Mouse (Mus musculus): ENCODE results near the gene Prdm11. TPM values are rescaled to one million over a fixed set of nuclear protein-coding genes. Genes with fewer than 3 reads are reported as not detected.
A peak's percentile ranks its signal among the peaks of the same experiment; 100 is the strongest.

Gene Prdm11
- total RNA-seq, 2 experiments from 2014 or later: 6.3 to 9.6 TPM

DNA sequence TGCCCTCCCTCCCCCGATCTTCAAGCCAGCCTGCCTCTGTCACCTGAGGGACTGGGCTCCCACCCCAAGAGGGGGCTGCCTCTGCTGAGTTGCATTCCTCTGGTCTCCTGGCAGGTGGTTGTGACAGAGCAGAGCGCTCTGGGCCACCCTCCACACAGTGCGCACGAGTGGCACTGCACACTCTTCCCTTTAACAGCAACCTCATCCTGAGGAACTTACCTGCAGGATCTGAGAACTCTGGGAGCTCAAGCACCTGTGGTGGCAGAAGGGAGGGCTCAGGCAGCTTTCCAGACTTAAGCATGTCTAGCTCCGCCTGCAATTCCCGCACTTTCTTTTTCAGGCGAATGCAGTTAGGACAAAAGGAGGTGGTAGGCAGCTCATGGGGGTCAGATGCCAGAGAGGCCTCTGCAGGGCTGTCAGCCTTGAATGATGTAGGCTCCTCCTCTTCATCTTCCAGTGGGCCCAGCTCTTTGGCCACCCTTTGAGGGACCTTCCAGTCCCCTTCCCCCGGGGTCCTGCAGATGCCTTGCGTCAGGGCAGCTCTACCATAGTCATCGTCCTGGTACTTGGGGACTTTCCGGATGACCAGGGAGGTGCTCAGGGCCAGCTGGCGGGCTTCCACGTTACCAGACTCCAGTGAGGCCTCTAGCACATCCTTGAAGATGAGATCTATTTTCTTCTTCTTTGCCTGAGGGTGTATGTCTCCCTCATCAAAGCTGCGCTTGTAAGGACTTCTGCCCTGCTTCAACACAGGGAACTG lies 70.8 kb downstream of the Prdm11 start:
- no peak for ATAC-seq (replicated peaks; ENCODE audit: low FRiP score, low TSS enrichment, poor library complexity, severe bottlenecking)

DNA sequence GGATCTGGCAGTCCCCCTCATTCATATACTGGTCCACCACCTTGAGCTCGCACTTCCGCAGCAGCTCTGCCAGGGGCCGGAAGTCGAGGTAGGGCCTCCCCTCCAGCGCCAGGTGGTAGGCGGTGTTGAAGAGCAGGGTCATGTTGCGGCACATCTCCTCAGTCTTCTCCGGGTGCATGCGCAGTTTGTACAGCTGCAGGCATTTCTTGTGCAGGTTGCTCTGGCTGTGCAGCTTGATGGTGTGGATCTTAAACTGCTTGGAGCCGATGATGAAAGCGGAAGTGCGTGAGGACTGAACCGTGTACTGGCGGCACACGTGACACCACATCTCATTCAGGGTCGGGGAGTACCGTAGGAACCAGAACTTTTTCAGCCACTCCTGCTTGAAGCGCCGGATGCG lies 72.3 kb downstream of the Prdm11 start:
- ATAC-seq (replicated peaks; ENCODE audit: low FRiP score, low TSS enrichment, poor library complexity, severe bottlenecking): no peak

DNA sequence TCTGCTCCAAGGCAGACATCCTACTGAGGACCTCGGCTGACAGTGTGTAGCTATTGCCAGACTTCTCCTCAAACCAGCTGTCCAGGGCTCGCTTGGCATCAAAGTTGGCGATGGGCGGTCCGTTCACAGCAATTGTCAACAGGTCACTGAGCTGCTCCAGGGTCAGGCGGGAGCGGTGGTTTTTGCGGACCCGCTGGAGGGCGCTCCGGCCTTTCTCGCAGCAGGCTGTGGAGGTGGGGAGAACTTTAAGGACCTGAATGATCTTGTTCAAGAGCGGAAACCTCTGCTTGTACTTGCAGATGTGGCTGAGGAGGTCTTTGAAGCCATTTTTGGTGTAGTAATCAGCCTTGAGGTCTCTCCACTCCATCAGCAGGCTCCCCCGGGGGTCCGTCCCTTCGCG lies 73.9 kb downstream of the Prdm11 start:
- no peak for ATAC-seq (replicated peaks; ENCODE audit: low FRiP score, low TSS enrichment, poor library complexity, severe bottlenecking)

DNA sequence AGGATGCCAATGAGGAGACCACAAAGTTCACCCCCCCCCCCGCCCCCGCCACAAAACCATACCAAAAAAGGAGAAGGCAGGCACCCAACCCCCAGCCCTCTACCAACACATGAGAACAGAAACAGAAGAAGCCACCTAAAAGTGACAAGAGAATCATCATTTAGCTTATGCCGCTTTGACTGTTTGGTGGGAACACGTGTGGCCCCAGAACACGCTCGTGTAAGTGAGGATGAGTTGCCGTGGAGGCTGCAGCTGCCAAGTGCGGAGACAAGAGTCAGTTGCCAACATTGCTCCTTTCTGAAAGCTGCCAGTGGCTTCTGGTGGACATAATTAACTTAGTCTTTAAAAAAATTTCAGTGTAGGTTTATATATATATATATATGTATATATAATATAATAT lies 74.4 kb downstream of the Prdm11 start:
- ATAC-seq (replicated peaks; ENCODE audit: low FRiP score, low TSS enrichment, poor library complexity, severe bottlenecking): no peak

DNA sequence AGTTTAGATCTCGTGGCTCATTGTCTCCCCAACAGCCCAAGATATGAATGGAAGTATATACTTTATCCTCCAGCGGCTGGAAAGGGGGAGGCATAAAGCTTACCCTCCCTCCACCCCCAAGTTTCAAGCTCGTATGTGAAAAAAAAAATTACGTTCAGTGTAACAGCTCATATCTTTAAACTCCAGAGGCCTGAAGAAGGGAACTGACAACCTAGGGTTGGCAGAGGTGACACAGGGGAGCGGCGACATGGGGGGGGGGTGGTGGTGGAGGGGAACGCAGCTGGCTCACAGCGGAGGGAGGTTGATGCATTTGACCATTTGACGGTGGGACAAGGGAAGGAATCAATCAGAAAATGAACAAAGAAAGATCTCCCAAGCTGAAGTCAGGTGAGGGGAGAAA lies 74.9 kb downstream of the Prdm11 start:
- ATAC-seq (replicated peaks; ENCODE audit: low FRiP score, low TSS enrichment, poor library complexity, severe bottlenecking): peak; percentile 67

DNA sequence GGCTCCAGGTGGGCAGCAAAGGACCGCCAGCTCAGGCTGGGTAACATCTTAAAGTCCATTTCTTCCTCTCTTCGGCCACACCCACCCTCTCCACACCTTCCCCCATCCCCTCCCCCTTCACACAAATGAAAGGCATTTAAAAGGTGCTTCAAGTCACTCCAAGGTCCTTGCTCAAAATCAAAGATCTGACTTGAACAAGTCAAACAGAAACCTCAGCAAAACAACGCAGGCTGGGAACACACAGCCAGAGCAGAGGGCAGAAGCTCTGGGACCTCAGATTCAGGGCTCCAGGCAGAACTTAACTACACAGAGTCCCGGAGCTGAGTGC lies 78.2 kb downstream of the Prdm11 start:
- no peak for ATAC-seq (replicated peaks; ENCODE audit: low FRiP score, low TSS enrichment, poor library complexity, severe bottlenecking)

DNA sequence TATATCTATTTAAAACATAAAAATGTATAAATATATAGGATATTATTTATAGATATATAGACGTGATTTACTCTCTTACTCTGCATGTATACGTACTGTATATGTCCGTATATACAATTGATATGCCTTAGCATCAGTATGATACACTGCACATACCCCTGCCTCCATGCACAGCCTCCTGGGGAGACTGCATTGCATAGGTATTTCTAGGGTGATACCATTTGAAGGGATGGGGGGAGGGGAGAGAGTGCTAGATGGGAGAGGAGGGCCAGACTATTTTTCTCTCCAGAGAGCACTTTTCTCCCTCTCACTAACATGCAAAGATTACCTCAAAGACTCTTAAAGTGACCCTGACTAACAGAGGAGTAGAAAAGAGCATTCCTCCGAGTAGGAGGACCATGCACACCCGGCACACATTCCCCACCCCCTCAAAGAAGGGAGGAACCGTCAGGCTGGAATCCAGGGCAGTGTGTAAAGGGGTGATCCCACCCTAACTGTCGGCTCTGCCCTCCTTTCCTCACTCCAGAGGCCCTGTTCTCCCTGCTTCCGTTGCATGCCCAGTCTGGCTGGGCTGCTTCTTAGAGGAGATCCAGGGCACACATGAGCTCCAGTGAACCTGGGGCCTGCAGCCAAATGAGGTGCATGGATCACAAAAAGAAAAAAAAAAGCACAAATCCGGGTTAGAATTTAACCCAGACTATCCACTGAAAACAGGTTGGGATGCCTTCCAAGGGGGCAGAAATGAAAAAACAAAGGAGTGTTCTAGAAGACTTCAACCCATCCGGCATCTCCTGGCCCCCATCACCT lies 78.7 kb downstream of the Prdm11 start:
- no peak for ATAC-seq (replicated peaks; ENCODE audit: low FRiP score, low TSS enrichment, poor library complexity, severe bottlenecking)

DNA sequence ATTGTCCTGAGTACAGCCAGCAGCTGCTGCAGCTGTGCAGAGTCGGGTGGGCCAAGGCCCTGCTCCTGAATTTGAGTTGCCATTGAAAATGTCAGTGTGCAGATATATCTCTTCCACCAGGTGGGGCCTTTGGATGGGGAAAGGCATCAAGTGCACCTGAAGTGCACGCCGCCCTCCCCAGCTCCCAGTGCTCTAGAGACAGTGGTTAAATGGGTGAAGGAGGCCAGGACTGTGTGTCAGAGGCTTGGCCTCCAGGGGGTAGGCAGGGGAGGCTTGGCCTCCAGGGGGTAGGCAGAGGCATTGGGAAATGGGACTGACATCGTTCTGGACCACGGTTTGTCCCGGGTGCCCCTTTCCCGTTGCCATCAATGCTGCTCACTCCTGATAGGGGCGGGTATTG lies 79.7 kb downstream of the Prdm11 start:
- no peak for ATAC-seq (replicated peaks; ENCODE audit: low FRiP score, low TSS enrichment, poor library complexity, severe bottlenecking)

DNA sequence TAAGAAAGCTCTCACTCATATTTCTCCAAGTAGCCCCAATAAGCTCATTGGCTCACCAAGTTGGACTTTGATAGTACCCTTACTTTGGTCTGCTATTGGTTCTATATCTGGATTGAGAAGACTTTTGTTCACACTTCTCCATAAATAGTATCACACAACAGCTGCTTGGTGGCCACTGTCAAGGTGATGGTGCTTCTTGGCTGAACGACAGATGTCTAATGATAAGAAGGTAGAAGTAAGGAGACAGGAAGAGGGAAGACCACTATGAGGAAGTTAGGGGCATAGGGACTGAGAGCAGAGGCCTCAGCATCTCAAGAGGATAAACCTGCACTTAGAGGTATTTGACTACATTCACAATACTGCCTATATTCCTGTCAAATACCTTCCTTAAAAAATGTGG lies 81.6 kb downstream of the Prdm11 start:
- ATAC-seq (replicated peaks; ENCODE audit: low FRiP score, low TSS enrichment, poor library complexity, severe bottlenecking): no peak

DNA sequence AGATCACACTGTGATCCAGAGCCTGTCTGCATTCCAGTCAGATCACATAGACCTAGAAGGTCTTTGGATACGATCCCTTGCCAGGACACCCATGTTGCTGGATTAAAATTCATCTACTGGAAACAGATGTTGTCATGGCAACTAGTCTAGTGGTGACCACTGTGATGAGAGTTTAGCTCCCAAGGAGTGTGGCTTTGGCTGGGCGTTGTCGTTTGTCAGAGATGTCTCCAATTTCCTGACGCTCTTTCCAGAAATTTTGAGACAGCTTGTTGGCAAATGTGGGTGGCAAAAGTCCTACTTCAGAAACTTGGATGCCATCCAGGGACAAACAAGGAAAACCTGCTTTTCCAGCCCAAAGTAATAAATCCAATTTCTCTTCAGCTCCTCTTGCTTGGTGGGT lies 87.3 kb downstream of the Prdm11 start:
- no peak for ATAC-seq (replicated peaks; ENCODE audit: low FRiP score, low TSS enrichment, poor library complexity, severe bottlenecking)

DNA sequence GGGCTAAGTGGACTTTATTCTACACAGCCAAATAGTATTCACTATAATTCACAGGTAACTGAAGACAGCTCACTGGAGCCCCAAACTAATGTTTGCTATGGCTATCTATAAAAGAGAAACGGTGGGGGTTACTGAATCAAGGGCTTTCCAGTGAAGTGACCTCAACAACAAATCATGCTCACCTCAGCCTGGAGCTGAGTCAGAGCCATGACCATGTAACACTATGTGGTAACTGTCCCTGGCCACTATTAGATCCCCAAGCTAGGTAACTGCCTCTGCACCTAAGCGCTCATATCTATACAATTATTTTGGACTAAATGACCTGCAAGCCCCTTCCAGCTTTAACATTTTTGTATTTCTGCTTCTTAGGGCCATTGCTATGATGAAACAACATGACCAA lies 89.0 kb downstream of the Prdm11 start:
- no peak for ATAC-seq (replicated peaks; ENCODE audit: low FRiP score, low TSS enrichment, poor library complexity, severe bottlenecking)

DNA sequence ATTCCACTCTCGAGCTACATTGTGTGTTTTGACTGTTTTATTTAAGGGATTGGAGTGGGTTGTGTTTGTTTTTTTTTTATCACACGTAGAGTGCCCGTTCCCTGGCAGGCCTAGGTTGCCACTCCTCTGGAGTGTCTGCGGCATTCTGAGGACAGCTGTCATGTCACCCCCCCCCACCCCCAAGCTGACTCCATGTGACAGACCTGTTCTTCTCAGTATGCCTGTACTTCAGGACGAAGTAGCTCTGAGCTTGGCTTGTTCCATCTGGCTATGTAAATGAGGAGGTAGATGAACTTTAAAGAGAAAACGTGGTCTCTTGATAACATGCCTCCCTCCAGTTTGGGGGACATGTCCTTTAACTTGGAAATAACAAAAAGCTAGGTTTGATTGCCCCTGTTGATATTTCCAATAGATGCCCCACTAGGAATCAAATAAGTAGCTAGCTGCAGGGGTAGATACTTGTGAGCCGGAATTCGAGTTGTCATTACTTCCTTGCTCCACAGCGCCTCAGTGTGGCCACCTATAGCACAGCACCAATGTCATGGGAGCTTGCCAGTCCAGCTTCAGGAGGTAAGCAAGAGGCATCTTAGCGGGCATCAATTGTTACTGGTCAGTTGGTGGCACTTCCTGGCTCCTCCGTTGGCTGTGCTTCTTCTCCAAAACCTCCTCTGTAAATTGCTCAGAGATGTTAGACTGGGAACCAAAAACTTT lies 91.4 kb downstream of the Prdm11 start:
- peak; percentile 88 for ATAC-seq (replicated peaks; ENCODE audit: low FRiP score, low TSS enrichment, poor library complexity, severe bottlenecking)

DNA sequence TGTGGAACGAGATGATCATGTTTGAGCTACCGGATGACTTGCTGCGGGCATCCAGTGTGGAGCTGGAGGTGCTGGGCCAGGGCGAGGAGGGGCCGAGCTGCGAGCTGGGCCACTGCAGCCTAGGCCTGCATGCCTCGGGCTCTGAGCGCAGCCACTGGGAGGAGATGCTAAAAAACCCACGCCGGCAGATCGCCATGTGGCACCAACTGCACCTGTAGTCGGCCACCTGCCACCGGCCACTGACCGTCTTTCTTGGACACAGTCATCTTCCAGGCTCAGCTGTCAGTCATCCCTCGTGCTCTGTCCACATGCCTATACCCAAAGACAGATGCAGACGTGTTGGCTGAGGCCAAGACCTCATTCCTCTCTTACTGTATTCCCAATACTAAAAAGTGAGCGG lies 92.5 kb downstream of the Prdm11 start:
- no peak for ATAC-seq (replicated peaks; ENCODE audit: low FRiP score, low TSS enrichment, poor library complexity, severe bottlenecking)

DNA sequence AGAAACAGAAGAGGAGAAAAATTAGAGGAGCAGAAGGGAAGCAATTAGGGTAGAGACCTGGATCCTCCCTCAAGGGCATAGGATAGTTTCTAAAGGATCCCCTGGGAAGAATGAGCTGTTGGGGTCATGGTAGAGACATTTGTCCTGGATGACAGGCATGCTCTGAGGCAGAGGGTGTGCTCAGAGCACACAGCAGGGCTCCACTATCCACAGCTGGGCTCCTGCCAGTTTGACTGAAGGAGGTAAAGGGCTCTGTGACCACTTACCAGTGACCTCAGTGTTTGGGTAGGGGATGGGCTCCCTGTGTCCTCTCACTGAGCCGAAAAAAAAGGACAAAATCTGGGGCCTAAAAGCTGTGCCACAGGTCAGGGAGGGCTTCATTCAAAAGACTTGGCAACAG lies 96.4 kb downstream of the Prdm11 start:
- no peak for ATAC-seq (replicated peaks; ENCODE audit: low FRiP score, low TSS enrichment, poor library complexity, severe bottlenecking)

DNA sequence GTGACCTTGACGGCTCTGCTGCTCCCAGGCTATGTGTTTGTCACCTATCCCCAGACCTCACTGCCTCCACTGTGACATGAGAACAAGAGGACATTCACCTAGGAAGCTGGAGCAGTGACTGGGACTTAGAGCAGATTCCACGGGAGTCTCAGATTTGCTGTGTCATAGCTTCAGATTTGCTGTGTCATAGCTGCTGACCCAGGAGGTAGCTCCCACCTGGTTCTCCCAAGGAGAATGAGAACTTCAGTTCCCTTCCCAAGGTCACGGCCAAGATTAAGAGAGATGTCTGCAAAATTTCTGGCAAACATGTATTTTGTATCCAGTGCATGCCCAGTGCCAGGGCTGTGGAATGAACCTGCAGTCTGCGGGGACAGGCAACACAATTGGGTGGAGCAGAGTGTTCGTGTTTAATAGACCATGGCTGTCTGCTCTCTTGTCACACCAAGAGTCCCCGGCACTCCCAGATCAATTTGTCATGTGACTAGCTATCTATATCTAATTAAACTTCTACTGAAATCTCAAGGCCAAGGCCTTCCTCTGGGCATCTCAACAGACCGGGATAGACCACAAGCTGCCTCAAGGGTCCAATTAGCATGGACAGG lies 97.2 kb downstream of the Prdm11 start:
- ATAC-seq (replicated peaks; ENCODE audit: low FRiP score, low TSS enrichment, poor library complexity, severe bottlenecking): no peak

DNA sequence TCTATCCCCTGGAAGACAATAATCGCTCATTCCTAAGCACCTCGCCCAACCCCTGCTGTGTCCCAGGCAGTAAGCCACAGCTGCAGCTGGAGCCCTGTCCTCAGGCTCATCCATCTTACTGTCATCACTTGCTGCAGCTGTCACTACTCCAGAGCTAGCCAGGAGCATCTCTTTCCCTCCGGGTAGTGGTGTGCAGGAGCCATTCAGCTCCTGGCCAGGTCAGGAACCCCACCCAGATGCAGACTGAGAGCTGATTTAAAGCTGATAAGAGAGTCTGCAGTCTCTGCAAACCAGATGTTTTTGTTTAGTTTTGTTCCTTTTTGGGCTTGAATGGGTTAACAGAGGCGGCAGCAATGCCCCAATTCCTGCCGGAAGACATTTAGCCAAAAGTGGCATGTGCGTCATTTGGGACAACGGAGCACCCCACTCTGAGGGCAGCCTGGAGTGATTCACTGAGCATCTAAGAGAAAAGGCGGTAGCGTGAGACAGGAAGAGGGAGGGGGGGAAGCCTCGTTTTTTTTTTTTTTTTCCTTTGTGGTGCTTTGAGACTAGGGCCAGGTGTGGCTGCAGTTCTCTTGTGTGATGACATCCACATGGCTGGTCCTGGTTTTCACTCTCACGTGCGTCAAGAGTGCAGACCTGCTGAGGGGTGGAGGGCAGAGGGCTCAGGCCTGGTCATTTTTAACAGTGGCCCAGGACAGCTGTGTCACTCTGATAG lies 97.8 kb downstream of the Prdm11 start:
- no peak for ATAC-seq (replicated peaks; ENCODE audit: low FRiP score, low TSS enrichment, poor library complexity, severe bottlenecking)

DNA sequence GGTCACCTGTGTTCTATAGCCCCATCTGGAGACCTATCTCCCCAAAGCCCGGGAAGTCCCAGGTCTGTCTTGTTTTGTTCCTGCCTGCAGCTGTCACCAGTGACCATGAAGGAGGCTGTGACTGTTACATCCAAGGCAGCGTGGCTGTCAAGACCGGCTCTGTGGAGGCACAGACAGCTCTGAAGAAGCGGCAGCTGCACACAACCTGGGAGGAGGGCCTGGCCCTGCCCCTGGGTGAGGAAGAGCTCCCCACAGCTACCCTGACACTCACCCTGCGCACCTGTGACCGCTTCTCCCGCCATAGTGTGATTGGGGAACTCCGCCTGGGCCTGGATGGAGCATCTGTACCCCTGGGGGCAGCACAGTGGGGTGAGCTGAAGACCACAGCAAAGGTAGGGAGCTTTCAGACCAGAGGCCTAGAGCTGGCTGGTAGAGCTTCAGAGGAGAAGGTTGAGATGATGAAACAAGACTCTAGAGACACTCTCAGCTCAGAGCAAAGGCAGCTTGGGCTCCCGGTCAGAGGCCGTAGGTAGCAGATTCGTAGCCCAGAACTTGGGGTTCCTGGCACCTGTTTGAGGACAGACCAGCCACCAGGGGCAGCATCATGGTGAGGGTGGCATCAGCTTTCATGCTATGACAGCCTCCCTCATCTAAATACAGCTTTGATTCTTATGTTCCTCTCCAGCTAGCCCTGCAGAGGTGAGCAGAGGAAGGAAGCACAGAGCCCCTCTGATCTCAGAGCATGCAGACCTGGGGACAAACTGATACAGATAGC lies 100.0 kb downstream of the Prdm11 start:
- ATAC-seq (replicated peaks; ENCODE audit: low FRiP score, low TSS enrichment, poor library complexity, severe bottlenecking): no peak

DNA sequence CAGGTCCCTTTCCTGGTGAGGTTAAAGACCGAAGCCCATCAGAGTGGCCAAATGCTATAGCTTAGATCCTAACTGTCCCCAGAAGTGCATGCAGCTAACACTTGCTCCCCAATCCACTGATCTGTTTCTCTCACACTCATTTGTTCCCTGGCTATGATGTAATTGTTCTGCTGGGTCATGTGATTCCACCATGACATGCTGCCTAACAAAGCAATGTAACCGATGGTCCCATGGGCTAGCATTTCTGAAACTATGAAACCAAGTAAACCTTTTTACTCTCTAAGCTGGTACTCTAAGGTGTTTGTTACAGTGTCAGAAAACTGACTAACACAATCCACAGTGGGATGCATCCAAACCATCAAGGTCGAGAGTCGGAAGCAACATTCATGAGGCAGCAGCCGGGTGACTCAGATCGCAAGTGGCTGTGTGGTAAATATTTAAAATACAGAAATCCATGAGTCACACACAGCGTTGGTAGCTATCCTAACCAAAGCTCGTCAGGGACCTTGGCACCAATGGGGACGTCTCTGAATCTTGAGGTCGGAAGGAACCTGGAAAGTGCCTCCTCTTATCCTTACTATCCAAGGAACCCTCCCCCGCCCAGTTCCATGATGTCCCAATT lies 100.7 kb downstream of the Prdm11 start:
- ATAC-seq (replicated peaks; ENCODE audit: low FRiP score, low TSS enrichment, poor library complexity, severe bottlenecking): no peak

Data from megakaryocyte-erythroid progenitor cell, adult 5-6 weeks (primary cell).